8 mouse cellular contexts compared by ENCODE assay signal in genomic region chr19:5809712-5810089, GRCm38 (mm10). TPM values are rescaled to one million over a fixed set of nuclear protein-coding genes. Genes with fewer than 3 reads are reported as not detected.
A peak's percentile ranks its signal among the peaks of the same experiment; 100 is the strongest.
DNase-seq lines count a peak whose midpoint lies in the region; ATAC-seq and TF ChIP-seq lines count a peak whose summit lies in the region.

No protein-coding gene starts in this region.

- no peak overlapping the region for H3K9ac ChIP-seq in liver, adult 2 months (ENCODE audit: low read depth, low read length)
- H3K9ac ChIP-seq in embryonic facial prominence, embryonic 13.5 days = peak overlapping the region; percentile 51
- H3K9ac ChIP-seq in intestine, postnatal 0 days (ENCODE audit: low read depth, low read length) = peak overlapping the region; percentile 34; the same call in 1 of the 2 replicates

- DNase-seq in liver, adult 2 months (ENCODE audit: extremely low read depth, low read depth, low spot score) = no peak
- no peak for DNase-seq in liver
- no peak for DNase-seq in retina, postnatal 1 day
- no peak for DNase-seq in B cell, adult 2 months
- no peak for DNase-seq in right cerebral cortex, postnatal 25 days

- H3K4me2 ChIP-seq in embryonic facial prominence, embryonic 13.5 days = peak overlapping the region; percentile 18
- H3K4me2 ChIP-seq in intestine, postnatal 0 days (replicated peaks; ENCODE audit: low read depth) = peak overlapping the region; percentile 40

- TF ChIP-seq CTCF in liver, adult 2 months (IDR thresholded peaks at IDR 0.05; ENCODE audit: low read depth, low read length) = no peak
- no peak for TF ChIP-seq CTCF in intestine, postnatal 0 days (IDR thresholded peaks at IDR 0.05; ENCODE audit: low read depth)
- TF ChIP-seq CTCF in small intestine, adult 2 months (IDR thresholded peaks at IDR 0.05; ENCODE audit: extremely low read depth, insufficient read length, insufficient replicate concordance, low read depth, low read length) = no peak

- TF ChIP-seq POLR2A in liver, adult 2 months (IDR thresholded peaks at IDR 0.05; ENCODE audit: extremely low read depth, insufficient read depth, low read length) = no peak
- TF ChIP-seq POLR2A in small intestine, adult 2 months (IDR thresholded peaks at IDR 0.05; ENCODE audit: low read depth, low read length) = no peak

- H3K36me3 ChIP-seq in liver, adult 2 months (ENCODE audit: control insufficient read depth, insufficient read depth, low read length) = no peaks in the 10 kb centered on the region
- no peaks in the 10 kb centered on the region for H3K36me3 ChIP-seq in embryonic facial prominence, embryonic 13.5 days
- no peaks in the 10 kb centered on the region for H3K36me3 ChIP-seq in intestine, postnatal 0 days (ENCODE audit: control insufficient read depth, insufficient read depth)
- no peaks in the 10 kb centered on the region for H3K36me3 ChIP-seq in small intestine, adult 2 months (ENCODE audit: control insufficient read depth, insufficient read depth, low read length)

- ATAC-seq in embryonic facial prominence, embryonic 13.5 days (ENCODE audit: insufficient number of reproducible peaks, insufficient read depth, low FRiP score, low TSS enrichment, low read depth) = 0 out of 2 replicates have a peak, but pooled peaks have one; percentile 27
- ATAC-seq in intestine, postnatal 0 days = peak; percentile 20; the same call in 1 of the 2 replicates

- H3K27me3 ChIP-seq in liver, adult 2 months (ENCODE audit: control insufficient read depth, insufficient read depth, low read length) = no peaks in the 10 kb centered on the region
- H3K27me3 ChIP-seq in embryonic facial prominence, embryonic 13.5 days = no peaks in the 10 kb centered on the region
- H3K27me3 ChIP-seq in intestine, postnatal 0 days (replicated peaks; ENCODE audit: control insufficient read depth, insufficient read depth, low read length) = no peaks in the 10 kb centered on the region
- H3K27me3 ChIP-seq in small intestine, adult 2 months (ENCODE audit: control insufficient read depth, insufficient read depth, low read length) = no peaks in the 10 kb centered on the region

- H3K79me2 ChIP-seq in liver, adult 2 months (ENCODE audit: control insufficient read depth, insufficient read depth, low read length) = no peaks in the 10 kb centered on the region

- H3K4me3 ChIP-seq in liver, adult 2 months (ENCODE audit: insufficient read depth, low read depth, low read length) = no peak overlapping the region
- 0 out of 2 replicates have a peak overlapping the region, but pooled peaks have one; percentile 1 for H3K4me3 ChIP-seq in embryonic facial prominence, embryonic 13.5 days
- no peak overlapping the region for H3K4me3 ChIP-seq in intestine, postnatal 0 days (ENCODE audit: low read depth, low read length)
- H3K4me3 ChIP-seq in small intestine, adult 2 months (ENCODE audit: low read depth, low read length) = no peak overlapping the region

- WGBS in liver, adult 2 months = 85% methylated on average over 7 of the region's 7 CpGs
- WGBS in embryonic facial prominence, embryonic 13.5 days = 26% methylated on average over 7 of the region's 7 CpGs
- 35% methylated on average over 7 of the region's 7 CpGs for WGBS in intestine, postnatal 0 days
- WGBS in small intestine, adult 2 months = 54% methylated on average over 7 of the region's 7 CpGs

- H3K4me1 ChIP-seq in liver, adult 2 months (ENCODE audit: control insufficient read depth, insufficient read depth, low read length) = peaks cover 18% of the 10 kb centered on the region
- peaks cover 62% of the 10 kb centered on the region for H3K4me1 ChIP-seq in embryonic facial prominence, embryonic 13.5 days
- peaks cover 32% of the 10 kb centered on the region for H3K4me1 ChIP-seq in intestine, postnatal 0 days (replicated peaks; ENCODE audit: control insufficient read depth, insufficient read depth, low read length)
- H3K4me1 ChIP-seq in small intestine, adult 2 months (ENCODE audit: control insufficient read depth, insufficient read depth, insufficient read length, low read length) = peaks cover 37% of the 10 kb centered on the region

- H3K9me3 ChIP-seq in embryonic facial prominence, embryonic 13.5 days = no peaks in the 10 kb centered on the region
- no peaks in the 10 kb centered on the region for H3K9me3 ChIP-seq in intestine, postnatal 0 days (ENCODE audit: control insufficient read depth)

- H3K27ac ChIP-seq in liver, adult 2 months (replicated peaks; ENCODE audit: insufficient read depth, low read depth, low read length) = peak overlapping the region; percentile 65
- peak overlapping the region; percentile 92 for H3K27ac ChIP-seq in embryonic facial prominence, embryonic 13.5 days
- H3K27ac ChIP-seq in intestine, postnatal 0 days (ENCODE audit: low read depth, low read length) = peak overlapping the region; percentile 91
- peak overlapping the region; percentile 70 for H3K27ac ChIP-seq in small intestine, adult 2 months (ENCODE audit: insufficient read depth, low read depth, low read length)

RNA-seq across cellular contexts. Expression of gene Scyl1, which starts 38.5 kb away (rescaled TPM):
- total RNA-seq in liver, adult 2 months (2014; rRNA removed) = 28.9 and 35.9 TPM in 2 replicates
- 40.9 and 46.6 TPM in 2 replicates for polyA plus RNA-seq in liver, adult 2 months (2012; rRNA removed)
- polyA plus RNA-seq in embryonic facial prominence, embryonic 13.5 days (2015; fragmentation: Nextera tagmentation; extraction: Ambion mirVana) = 73.0 and 75.3 TPM in 2 replicates
- 43.8 and 48.8 TPM in 2 replicates for polyA plus RNA-seq in intestine, postnatal 0 days (2015; fragmentation: Nextera tagmentation; extraction: Ambion mirVana)
- polyA plus RNA-seq in small intestine, adult 2 months (2012; rRNA removed) = 37.1 and 52.5 TPM in 2 replicates
